ENCODE assay signal across 21 mouse cellular contexts in the genomic region with DNA sequence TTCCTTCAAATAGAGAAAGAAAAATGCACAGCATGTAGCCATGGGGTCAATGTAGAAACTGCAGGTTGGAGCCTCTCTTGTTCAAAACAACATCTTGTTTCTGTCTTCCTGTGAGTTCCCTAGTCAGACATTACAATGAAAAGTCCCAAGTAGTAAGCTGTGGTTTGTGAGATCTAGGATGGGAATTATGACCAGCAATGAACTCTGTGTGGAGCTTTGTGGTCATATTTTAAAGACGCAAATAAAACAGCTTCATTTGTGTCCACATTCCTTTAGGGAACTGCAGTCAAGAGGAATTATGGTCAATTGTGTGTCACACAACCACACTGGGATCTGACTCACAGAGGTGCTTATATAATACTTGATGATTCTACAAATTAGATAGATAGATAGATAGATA.
"Had no signal": no experiment of that assay in that cellular context is flagged by ENCODE, and none has a peak within 500 bp of the region (broad histone marks: within the 10 kb centered on the region; RNA-seq: fewer than 3 reads in every experiment).

No protein-coding gene starts in this region.

- H3K9me3 ChIP-seq: lung, embryonic 15.5 days; midbrain, embryonic 10.5 days; midbrain, embryonic 12.5 days; neural tube, embryonic 13.5 days; neural tube, embryonic 15.5 days had no signal

- H3K27ac ChIP-seq: lung, embryonic 15.5 days; midbrain, embryonic 10.5 days; midbrain, embryonic 12.5 days; neural tube, embryonic 13.5 days; neural tube, embryonic 15.5 days had no signal

- ATAC-seq: liver, postnatal 0 days; lung, postnatal 0 days; midbrain, embryonic 16.5 days had no signal

- H3K36me3 ChIP-seq: lung, embryonic 15.5 days; midbrain, embryonic 10.5 days; midbrain, embryonic 12.5 days; neural tube, embryonic 13.5 days; neural tube, embryonic 15.5 days had no signal

- H3K27me3 ChIP-seq: lung, embryonic 15.5 days; midbrain, embryonic 12.5 days; neural tube, embryonic 13.5 days; neural tube, embryonic 15.5 days had no signal

- H3K4me1 ChIP-seq: midbrain, embryonic 12.5 days; neural tube, embryonic 13.5 days had no signal

- DNase-seq: liver, postnatal 0 days; lung, adult 2 months; lung, postnatal 14 days; lung, postnatal 4 days; midbrain, embryonic 14.5 days; retina, postnatal 1 day; right cerebral cortex, adult 18-20 months; right cerebral cortex, postnatal 25 days; right cerebral cortex, postnatal 4 days; spleen, adult 18-20 months; thymus, adult 18-20 months; thymus, postnatal 25 days; thymus, postnatal 4 days had no signal

- H3K9ac ChIP-seq: liver, postnatal 0 days; lung, embryonic 15.5 days; midbrain, embryonic 12.5 days; neural tube, embryonic 13.5 days; neural tube, embryonic 15.5 days had no signal

- H3K4me2 ChIP-seq: lung, embryonic 15.5 days; midbrain, embryonic 12.5 days; neural tube, embryonic 13.5 days; neural tube, embryonic 15.5 days had no signal

- H3K4me3 ChIP-seq: lung, embryonic 15.5 days; midbrain, embryonic 10.5 days; midbrain, embryonic 12.5 days; myocyte; neural tube, embryonic 13.5 days; neural tube, embryonic 15.5 days had no signal
